Mouse (Mus musculus) heart, adult 2 months (tissue): ENCODE results near the gene Gdpd1.

ENCODE experiments used
- CTCF ChIP-seq: fragments of 200-600 bp; IDR thresholded peaks from 2 replicates; pipeline ENCODE4 v1.8.1; 2022; ENCODE audit warnings: antibody characterized with exemption, mild to moderate bottlenecking, moderate library complexity
- EP300 ChIP-seq: fragments of 200-500 bp; IDR thresholded peaks from 2 replicates; pipeline ENCODE4 v1.6.1; 2011; ENCODE audit warnings: low read depth, low read length, control low read depth; ENCODE audit not compliant: insufficient read depth
- POLR2A ChIP-seq: fragments of 200-500 bp; IDR thresholded peaks from 2 replicates; pipeline ENCODE4 v1.6.1; 2011; ENCODE audit warnings: mild to moderate bottlenecking, low read depth, low read length, control low read depth; ENCODE audit not compliant: insufficient read depth

DNA sequence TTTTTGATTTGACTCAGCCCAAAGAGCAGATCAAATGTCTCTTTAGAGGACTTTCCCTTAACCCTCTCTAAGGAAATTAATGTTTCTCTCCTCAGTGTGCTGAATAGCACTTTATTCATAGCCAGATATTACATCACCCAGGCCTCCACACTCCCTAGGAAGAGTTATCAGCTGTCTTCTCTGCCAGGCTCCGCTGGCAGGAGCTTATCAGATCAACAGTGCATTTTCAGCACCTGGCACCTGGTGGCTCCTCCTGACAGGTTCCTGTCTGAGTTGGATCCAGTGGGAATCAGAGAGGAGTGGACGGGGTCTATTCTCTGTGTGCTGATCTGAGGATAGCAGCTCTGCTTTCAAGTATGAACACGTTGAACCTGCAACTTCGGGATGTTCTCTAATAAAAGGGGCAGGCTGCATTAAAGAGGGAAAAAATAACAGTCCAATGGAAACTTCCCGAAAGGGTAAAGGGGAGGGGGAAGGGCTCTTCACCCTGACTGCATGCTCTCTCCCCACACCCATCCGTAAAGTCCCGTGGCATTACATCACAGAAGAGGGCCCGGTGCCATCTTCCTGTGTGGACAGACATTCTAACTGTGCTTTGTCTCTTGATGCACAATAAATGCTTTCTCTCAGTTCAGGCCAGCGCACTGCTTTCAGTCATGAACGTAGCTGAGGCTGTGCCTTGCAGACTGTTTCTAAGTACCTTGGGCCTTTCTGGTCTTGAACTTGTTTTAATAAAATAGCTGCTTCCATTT is 71.6 kb downstream of the Gdpd1 start:
- TF ChIP-seq EP300 (no peak), CTCF (no peak), POLR2A (no peak)
